Mouse (Mus musculus): Measurements from ENCODE around the gene Tjp3.

DNA sequence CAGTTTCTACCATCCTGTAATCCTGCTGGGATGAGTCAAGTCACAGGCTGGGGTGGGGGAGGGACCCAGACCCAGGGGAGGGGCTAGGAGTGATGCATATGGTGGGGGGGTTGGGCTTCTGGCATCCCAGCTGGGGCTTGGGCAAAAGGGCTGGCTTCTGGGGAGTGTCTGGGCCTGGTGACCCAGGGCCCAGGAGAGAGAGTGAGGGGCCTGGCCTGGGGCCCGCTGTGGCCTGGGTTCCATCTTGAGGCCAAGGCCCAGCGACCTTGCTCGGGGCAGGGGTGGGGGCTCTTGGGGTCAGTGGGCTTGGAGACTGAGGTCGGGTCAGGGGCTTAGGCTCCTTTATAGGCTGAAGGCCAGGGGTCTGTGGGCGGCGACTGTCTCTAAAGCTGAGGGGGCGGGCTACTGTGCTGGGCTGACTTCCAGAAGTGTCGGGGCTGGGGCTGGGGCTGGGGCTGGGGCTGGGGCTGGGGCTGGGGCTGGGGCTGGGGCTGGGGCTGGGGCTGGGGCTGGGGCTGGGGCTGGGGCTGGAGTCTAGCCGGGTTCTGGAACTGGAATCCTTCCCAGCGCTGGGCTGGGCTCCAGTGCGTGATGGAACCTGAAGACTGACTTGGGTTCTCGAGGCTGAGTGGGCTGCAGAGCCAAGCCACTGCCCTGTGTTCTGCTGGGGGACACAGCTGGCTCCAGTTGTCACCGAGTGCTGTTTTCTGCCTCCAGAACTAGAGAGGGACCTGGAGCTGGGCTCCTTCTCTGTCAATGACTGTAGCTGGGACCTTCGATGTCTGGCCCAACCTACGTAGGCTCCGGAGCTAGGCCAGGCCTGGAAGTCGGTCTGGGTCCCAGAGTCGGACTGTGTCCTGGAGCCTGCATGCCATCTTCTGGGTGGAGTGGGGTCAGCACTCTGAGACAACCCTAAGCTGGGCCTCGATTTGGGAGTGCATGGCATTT is 44.3 kb upstream of the Tjp3 start:
- no peak for TF ChIP-seq CTCF (IDR thresholded peaks at IDR 0.05; ENCODE audit: extremely low read depth, insufficient read depth, insufficient read length, insufficient replicate concordance)
- TF ChIP-seq POLR2A (IDR thresholded peaks at IDR 0.05; ENCODE audit: low read depth, low read length), result no peak

All from spleen, adult 2 months (tissue).